Mouse (Mus musculus) cerebellum, adult 2 months (tissue): ENCODE results near the gene Ppp1r12a. TPM values are rescaled to one million over a fixed set of nuclear protein-coding genes. Genes with fewer than 3 reads are reported as not detected.

Experiments
- DNase-seq, 2 experiments: peaks; one replicate each; pipeline ENCODE4 v3.0.0; 2021
- H3K27ac ChIP-seq: fragments of 200-500 bp; 2 replicates; pipeline ENCODE4 v1.5.1; 2012; ENCODE audit warnings: low read length, control low read depth, inconsistent platforms; ENCODE audit not compliant: insufficient read depth
- H3K27me3 ChIP-seq: fragments of 200-500 bp; 2 replicates; pipeline ENCODE4 v1.6.1; 2012; ENCODE audit warnings: inconsistent platforms, mild to moderate bottlenecking, low read length, moderate library complexity; ENCODE audit not compliant: control insufficient read depth, insufficient read depth
- H3K4me1 ChIP-seq: fragments of 200-500 bp; 2 replicates; pipeline ENCODE4 v1.6.1; 2011; ENCODE audit warnings: low read length; ENCODE audit not compliant: control insufficient read depth, insufficient read depth
- H3K4me3 ChIP-seq: fragments of 200-500 bp; replicated peaks from 2 replicates; pipeline ENCODE3; 2011; ENCODE audit warnings: mild to moderate bottlenecking, low read depth, low read length, control low read depth; ENCODE audit not compliant: insufficient read depth
- CTCF ChIP-seq: fragments of 200-500 bp; IDR thresholded peaks from 2 replicates; pipeline ENCODE4 v1.5.1; 2011; ENCODE audit warnings: low read depth, mild to moderate bottlenecking, control low read depth, low read length, moderate library complexity, borderline replicate concordance; ENCODE audit not compliant: insufficient read depth
- POLR2A ChIP-seq: fragments of 200-500 bp; IDR thresholded peaks from 2 replicates; pipeline ENCODE4 v1.6.1; 2011; ENCODE audit warnings: low read length, control low read depth, borderline replicate concordance; ENCODE audit not compliant: insufficient read depth
- WGBS: fragments of 180-500 bp; shearing (Covaris S2); methylation state at CpG from one replicate; pipeline ENCODE4 v1.1.7; 2018; 5-methylcytosine and 5-hydroxymethylcytosine counted together
- polyA plus RNA-seq: library from polyadenylated mRNA; depleted of rRNA; stranded (reverse); fragments of >200 nt; gene quantifications from 2 replicates; pipeline ENCODE4 v1.2.3, GENCODE M21; 2012

The Ppp1r12a gene
- polyA plus RNA-seq, 1 experiment, result 60.6 TPM

DNA sequence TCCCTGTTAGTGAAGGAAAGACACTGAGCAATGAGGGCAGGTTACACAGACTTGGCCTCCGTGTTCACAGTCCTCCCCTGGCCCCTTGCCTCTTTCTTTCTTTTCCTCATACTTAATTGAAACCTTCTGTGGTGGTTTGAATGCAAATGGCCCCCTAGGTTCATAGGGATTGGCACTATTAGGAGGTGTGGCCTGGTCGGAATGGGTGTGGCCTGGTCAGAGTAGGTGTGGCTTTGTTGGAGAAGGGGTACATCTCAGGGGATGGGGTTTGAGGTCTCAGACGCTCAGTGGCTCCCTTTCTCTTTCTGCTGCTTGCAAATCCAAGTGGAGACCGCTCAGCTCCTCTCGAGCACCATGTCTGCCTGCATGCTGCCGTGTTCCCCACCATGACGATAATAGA, 132.8 kb downstream of the Ppp1r12a start:
- DNase-seq, result no peak
- 83% methylated on average over 7 of the region's 7 CpGs for WGBS
- no peaks in the 10 kb centered on the region for H3K27me3 ChIP-seq
- TF ChIP-seq POLR2A, result no peak
- TF ChIP-seq CTCF, result no peak
- no peak overlapping the region for H3K27ac ChIP-seq
- no peaks in the 10 kb centered on the region for H3K4me1 ChIP-seq
- H3K4me3 ChIP-seq, result no peak overlapping the region

DNA sequence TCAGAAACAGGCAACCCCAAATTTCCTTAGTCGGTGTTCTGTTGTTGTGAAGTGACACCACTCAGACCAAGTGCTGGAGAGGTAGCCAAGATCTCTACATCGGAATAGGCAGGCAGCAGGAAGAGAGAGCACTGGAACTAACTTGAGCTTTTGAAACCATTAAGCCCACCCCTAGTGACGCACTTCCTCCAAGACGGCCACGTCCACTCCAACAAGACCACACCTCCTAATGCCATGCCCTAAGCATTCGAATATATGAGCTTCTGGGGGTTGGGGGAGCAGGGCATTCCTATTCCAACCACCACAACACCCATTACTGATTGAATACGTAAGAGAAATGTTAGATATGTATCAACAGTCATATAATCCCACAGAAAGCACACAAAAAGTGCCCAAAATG, 134.5 kb downstream of the Ppp1r12a start:
- 85% methylated on average over 7 of the region's 7 CpGs for WGBS
- Histone ChIP-seq H3K4me3 (no peak overlapping the region), H3K4me1 (no peaks in the 10 kb centered on the region), H3K27me3 (no peaks in the 10 kb centered on the region), H3K27ac (no peak overlapping the region)
- DNase-seq, result no peak
- TF ChIP-seq POLR2A (no peak), CTCF (no peak)

DNA sequence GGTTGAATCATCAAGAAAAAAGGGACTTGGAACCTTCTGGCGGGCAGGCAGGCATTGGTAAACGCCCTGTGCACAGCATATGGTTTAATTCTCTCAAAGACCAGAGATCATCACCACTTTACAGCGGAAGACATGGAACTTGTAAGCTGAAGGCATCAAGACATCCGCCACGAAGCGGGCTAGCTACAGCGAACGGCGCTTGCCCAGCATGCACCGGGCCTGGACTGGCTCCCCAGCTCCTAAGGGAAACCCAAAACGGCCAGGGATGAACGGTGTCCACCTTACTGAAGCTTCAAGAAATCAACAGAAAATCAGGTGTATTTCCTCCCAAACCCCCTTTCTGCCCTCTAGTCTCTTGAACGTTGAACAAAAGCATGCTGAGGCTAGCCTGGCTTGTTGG, 136.3 kb downstream of the Ppp1r12a start:
- no peaks in the 10 kb centered on the region for H3K27me3 ChIP-seq
- no peak overlapping the region for H3K27ac ChIP-seq
- TF ChIP-seq CTCF, result no peak
- TF ChIP-seq POLR2A, result no peak
- DNase-seq, result no peak
- WGBS, result 96% methylated on average over 13 of the region's 13 CpGs
- no peaks in the 10 kb centered on the region for H3K4me1 ChIP-seq
- no peak overlapping the region for H3K4me3 ChIP-seq

DNA sequence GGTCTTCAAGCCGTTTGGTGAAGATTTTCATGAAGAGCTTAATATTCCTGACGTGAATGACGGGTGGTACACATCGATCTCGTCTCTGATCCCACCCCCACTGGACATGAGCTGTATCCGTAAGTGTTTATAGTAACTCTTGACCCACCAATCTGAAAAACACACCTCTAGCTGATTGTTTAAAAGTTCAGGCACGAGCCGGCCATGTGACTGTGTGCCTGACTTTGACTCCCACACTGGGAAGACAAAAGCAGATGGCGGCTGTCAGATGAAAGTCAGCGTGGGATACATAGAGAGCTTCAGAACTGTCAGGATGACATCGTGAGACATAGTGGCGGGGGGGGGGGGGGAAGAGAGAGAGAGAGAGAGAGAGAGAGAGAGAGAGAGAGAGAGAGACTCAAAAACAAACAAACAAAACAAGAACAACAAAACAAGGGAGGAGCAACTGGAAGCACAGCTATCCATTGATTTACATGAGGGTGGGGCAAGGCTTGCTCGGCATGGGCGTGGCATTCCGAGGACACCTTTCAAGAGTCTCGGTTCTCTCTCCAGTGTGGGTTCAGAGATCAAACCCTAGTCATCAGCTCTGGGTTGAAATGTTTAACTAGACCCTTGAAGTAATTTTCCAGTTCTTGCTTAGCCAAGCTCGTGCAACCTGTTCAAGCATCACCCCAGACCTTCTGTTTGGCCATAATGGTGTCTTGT, 137.0 kb downstream of the Ppp1r12a start:
- no peak overlapping the region for H3K27ac ChIP-seq
- no peak overlapping the region for H3K4me3 ChIP-seq
- DNase-seq, result no peak
- H3K4me1 ChIP-seq, result no peaks in the 10 kb centered on the region
- WGBS, result 72% methylated on average over 17 of the region's 17 CpGs
- TF ChIP-seq CTCF (no peak), POLR2A (no peak)
- H3K27me3 ChIP-seq, result no peaks in the 10 kb centered on the region

DNA sequence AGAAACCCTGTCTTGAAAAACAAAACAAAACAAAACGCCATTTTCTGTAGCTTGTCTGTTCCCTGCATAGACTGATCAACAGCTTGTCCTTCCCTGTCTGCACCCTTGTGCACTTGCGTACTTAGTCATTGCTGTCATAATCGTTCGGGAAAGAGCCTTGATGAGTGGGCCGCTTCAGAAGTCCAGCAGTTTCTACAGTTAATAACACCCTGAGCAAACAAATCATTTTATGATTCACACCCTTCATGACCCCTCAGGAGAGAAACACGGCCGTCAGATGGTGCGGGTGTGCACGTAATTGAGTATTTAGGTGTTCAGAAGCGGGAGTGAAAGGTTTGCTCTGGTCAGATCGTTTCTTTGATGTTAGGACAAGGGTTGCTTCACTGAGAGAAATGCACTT, 137.8 kb downstream of the Ppp1r12a start:
- H3K4me3 ChIP-seq, result no peak overlapping the region
- DNase-seq, result no peak
- WGBS, result 84% methylated on average over 11 of the region's 11 CpGs
- no peaks in the 10 kb centered on the region for H3K27me3 ChIP-seq
- TF ChIP-seq POLR2A, result no peak
- TF ChIP-seq CTCF, result no peak
- no peak overlapping the region for H3K27ac ChIP-seq
- H3K4me1 ChIP-seq, result no peaks in the 10 kb centered on the region

DNA sequence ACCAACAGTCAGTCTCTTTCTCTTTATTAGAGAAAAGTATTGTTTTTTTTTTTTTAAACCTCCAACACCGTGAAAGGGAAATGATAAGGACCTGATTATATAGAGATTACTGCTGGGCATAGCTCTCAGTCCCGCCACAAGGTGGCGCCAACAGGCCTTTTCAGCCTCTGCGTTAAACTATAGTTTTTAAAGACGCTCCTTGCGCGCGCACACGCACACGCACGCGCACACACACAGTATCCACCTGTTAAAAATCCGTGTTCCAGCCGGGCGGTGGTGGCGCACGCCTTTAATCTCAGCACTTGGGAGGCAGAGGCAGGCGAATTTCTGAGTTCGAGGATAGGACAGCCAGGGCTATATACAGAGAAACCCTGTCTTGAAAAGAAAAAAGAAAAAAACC, 138.8 kb downstream of the Ppp1r12a start:
- WGBS, result 8% methylated on average over 19 of the region's 19 CpGs
- Histone ChIP-seq H3K27ac (no peak overlapping the region), H3K4me1 (no peaks in the 10 kb centered on the region), H3K4me3 (no peak overlapping the region), H3K27me3 (no peaks in the 10 kb centered on the region)
- peak; percentile 73 to 78 for DNase-seq
- TF ChIP-seq POLR2A (no peak), CTCF (peak; percentile 74)

DNA sequence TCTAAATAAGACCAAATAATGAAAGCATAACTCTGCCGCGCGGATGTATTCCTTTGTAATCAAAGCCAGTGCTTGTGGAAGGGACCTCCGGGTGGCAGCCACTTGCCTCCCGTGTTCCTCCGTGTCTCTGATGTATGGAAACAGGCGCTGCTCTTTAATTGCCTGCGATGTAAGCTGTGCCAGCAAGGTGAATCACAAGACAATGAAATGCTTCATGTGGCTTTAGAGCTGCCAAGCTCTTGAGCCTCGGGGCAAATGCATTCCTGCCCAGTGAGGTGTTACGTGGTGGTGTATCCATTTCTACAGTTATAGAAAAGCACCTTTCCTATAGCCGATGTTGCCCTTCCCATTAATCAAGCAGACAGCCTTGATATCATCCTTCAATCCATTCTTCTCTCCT, 145.8 kb downstream of the Ppp1r12a start:
- no peak for DNase-seq
- WGBS, result 78% methylated on average over 11 of the region's 11 CpGs
- no peak overlapping the region for H3K27ac ChIP-seq
- TF ChIP-seq CTCF (no peak), POLR2A (no peak)
- H3K4me1 ChIP-seq, result no peaks in the 10 kb centered on the region
- no peaks in the 10 kb centered on the region for H3K27me3 ChIP-seq
- no peak overlapping the region for H3K4me3 ChIP-seq

DNA sequence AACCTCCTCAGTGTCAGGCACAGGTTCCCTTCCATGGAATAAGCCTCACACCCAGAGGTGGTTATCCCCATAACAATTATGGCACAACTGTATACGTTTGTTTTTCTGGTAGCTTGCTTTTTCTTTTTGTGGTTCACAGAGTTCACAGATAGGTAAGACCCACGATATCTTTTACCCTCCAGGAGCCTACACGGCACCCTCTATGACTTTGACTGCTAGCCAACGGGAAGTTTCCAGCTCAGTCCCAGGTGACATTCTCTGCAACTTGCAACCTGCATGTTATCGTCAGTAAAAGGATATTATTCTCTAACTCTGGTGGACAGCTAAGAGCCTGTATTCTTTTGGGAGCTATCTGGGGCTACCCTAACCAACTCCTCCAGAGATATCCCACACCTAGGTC, 148.2 kb downstream of the Ppp1r12a start:
- no peaks in the 10 kb centered on the region for H3K4me1 ChIP-seq
- H3K27ac ChIP-seq, result no peak overlapping the region
- WGBS, result 82% methylated on average over 5 of the region's 5 CpGs
- no peak for DNase-seq
- no peak overlapping the region for H3K4me3 ChIP-seq
- no peak for TF ChIP-seq CTCF
- TF ChIP-seq POLR2A, result no peak
- no peaks in the 10 kb centered on the region for H3K27me3 ChIP-seq

DNA sequence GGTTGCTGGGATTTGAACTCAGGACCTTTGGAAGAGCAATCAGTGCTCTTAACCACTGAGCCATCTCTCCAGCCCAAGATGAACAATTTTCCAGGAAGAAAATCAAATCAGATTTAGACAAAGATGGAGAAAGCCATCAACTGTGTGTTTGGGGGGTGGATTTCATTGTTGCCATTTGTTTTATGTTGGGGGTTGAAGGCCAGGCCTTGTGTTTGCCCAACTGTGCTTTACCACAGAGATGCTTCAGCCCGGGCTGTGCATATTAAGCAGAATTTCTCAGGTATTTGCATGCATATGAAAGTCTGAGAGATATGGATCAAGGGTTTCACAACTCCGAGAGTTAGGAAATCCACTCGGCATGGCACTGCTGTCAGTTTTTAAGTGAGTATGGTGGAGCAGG, 149.4 kb downstream of the Ppp1r12a start:
- no peak overlapping the region for H3K27ac ChIP-seq
- no peak for TF ChIP-seq CTCF
- TF ChIP-seq POLR2A, result no peak
- no peaks in the 10 kb centered on the region for H3K27me3 ChIP-seq
- WGBS, result 93% methylated on average over 3 of the region's 3 CpGs
- no peak overlapping the region for H3K4me3 ChIP-seq
- no peak for DNase-seq
- H3K4me1 ChIP-seq, result no peaks in the 10 kb centered on the region
